In the genomic region with DNA sequence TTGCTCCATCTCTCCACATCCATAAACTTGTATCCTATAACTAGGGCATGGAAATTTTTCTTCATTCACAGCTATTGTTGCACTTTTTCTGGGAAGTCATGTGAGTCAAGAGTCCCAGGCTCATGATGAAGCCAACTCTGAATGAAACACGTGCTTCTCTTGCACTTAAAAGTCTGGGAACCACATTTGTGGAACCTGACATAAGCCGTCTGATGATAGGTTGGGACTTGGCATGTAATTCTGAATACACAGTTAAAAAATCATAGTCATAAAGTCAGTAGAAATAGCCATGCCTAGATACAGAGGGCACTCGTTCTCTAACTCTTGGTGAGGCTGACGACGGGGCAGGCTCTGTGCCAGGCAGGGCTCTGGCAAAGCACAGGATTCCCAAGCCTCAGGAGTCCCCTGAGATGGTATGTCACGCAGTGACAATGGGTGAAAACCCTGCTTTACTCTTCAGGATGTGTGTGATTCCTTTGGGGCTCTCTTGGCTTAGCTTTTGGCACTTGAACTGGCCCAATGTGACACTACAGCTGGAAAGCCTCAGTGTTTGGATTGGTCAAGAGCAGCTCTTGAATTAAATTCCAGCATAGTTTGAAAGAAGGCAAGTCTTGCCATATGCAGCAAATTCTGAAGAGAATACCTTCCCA, we compare ENCODE assay signal across 16 mouse cellular contexts. TPM values are rescaled to one million over a fixed set of nuclear protein-coding genes. Genes with fewer than 3 reads are reported as not detected.
DNase-seq lines count a peak whose midpoint lies in the region; ATAC-seq lines count a peak whose summit lies in the region.
"Had no signal": no experiment of that assay in that cellular context is flagged by ENCODE, and none has a peak within 500 bp of the region (broad histone marks: within the 10 kb centered on the region; RNA-seq: fewer than 3 reads in every experiment).

No protein-coding gene starts in this region.

- no peaks in the 10 kb centered on the region for H3K9me3 ChIP-seq in limb, embryonic 15.5 days
- H3K9me3 ChIP-seq in limb, embryonic 10.5 days (replicated peaks) = no peaks in the 10 kb centered on the region
- H3K9me3 ChIP-seq: G1E; liver, embryonic 15.5 days; midbrain, embryonic 15.5 days; neural tube, embryonic 15.5 days had no signal

- no peak for ATAC-seq in limb, embryonic 15.5 days (ENCODE audit: insufficient number of reproducible peaks, low FRiP score, low TSS enrichment, low read depth)
- ATAC-seq in CD4-positive, CD25-positive, alpha-beta regulatory T cell, adult 4 months = no peak
- ATAC-seq: midbrain, embryonic 15.5 days had no signal

- 60% methylated on average over 6 of the region's 6 CpGs for WGBS in limb, embryonic 15.5 days
- 91% methylated on average over 6 of the region's 6 CpGs for WGBS in limb, embryonic 10.5 days

- H3K4me3 ChIP-seq in limb, embryonic 15.5 days = no peak overlapping the region
- no peak overlapping the region for H3K4me3 ChIP-seq in limb, embryonic 10.5 days
- H3K4me3 ChIP-seq: liver, embryonic 15.5 days; midbrain, embryonic 15.5 days; neural tube, embryonic 15.5 days had no signal

- intact Hi-C loops in heart, postnatal 10 days (cut with DNase I) = loop anchor here (5.0 kb wide), 1 partner anchor 45 kb away; no protein-coding TSS in a partner anchor

- peak overlapping the region; percentile 27; the same call in 1 of the 2 replicates for H3K27ac ChIP-seq in limb, embryonic 15.5 days
- H3K27ac ChIP-seq in limb, embryonic 10.5 days = no peak overlapping the region
- H3K27ac ChIP-seq: liver, embryonic 15.5 days; midbrain, embryonic 15.5 days; neural tube, embryonic 15.5 days had no signal

- peak; percentile 13 for DNase-seq in adrenal gland, postnatal 14 days
- no peak for DNase-seq in adrenal gland, adult 2 months
- DNase-seq in limb, embryonic 10.5 days (ENCODE audit: low spot score) = no peak
- DNase-seq in heart, postnatal 10 days = peak; percentile 76 to 79
- peak; percentile 34 for DNase-seq in lung, postnatal 25 days (ENCODE audit: low spot score)
- DNase-seq in thymus, postnatal 36 days = no peak
- DNase-seq: kidney, adult 8-10 months; right cerebral cortex, postnatal 4 days had no signal

- no peak overlapping the region for H3K4me2 ChIP-seq in limb, embryonic 15.5 days
- H3K4me2 ChIP-seq: liver, embryonic 15.5 days; midbrain, embryonic 15.5 days; neural tube, embryonic 15.5 days had no signal

- no peaks in the 10 kb centered on the region for H3K27me3 ChIP-seq in limb, embryonic 15.5 days
- H3K27me3 ChIP-seq in limb, embryonic 10.5 days (ENCODE audit: low read depth, poor library complexity, severe bottlenecking) = no peaks in the 10 kb centered on the region
- H3K27me3 ChIP-seq: liver, embryonic 15.5 days; midbrain, embryonic 15.5 days; neural tube, embryonic 15.5 days had no signal

- peaks cover 4% of the 10 kb centered on the region for H3K4me1 ChIP-seq in limb, embryonic 15.5 days
- no peaks in the 10 kb centered on the region for H3K4me1 ChIP-seq in limb, embryonic 10.5 days
- H3K4me1 ChIP-seq: liver, embryonic 15.5 days; midbrain, embryonic 15.5 days; neural tube, embryonic 15.5 days had no signal

- no peak overlapping the region for H3K9ac ChIP-seq in limb, embryonic 15.5 days
- H3K9ac ChIP-seq: liver, embryonic 15.5 days; midbrain, embryonic 15.5 days; neural tube, embryonic 15.5 days had no signal

- H3K36me3 ChIP-seq in limb, embryonic 15.5 days = no peaks in the 10 kb centered on the region
- no peaks in the 10 kb centered on the region for H3K36me3 ChIP-seq in limb, embryonic 10.5 days
- H3K36me3 ChIP-seq: G1E; liver, embryonic 15.5 days; midbrain, embryonic 15.5 days; neural tube, embryonic 15.5 days had no signal

RNA-seq across cellular contexts. Expression of a gene that starts 50.8 kb away (rescaled TPM):
- not detected in 2 replicates for total RNA-seq in adrenal gland, postnatal 14 days (2021)
- total RNA-seq in adrenal gland, adult 2 months (2021) = not detected
- not detected in 2 replicates for polyA plus RNA-seq in adrenal gland, adult 2 months (2012; rRNA removed)
- polyA plus RNA-seq in limb, embryonic 15.5 days (2015; fragmentation: Nextera tagmentation; extraction: Ambion mirVana) = not detected in 2 replicates
- polyA plus RNA-seq in limb, embryonic 10.5 days (2016; fragmentation: Nextera tagmentation; extraction: Ambion mirVana) = not detected in 2 replicates
- total RNA-seq in heart, postnatal 10 days (2021) = not detected
- not detected for polyA plus RNA-seq in CD4-positive, CD25-positive, alpha-beta regulatory T cell, adult 4 months (2017; shearing (Covaris generic))
- total RNA-seq: G1E; gastrocnemius, postnatal 4 days; left cerebral cortex, adult 8-10 months had no signal
- polyA plus RNA-seq: G1E; liver, embryonic 15.5 days; midbrain, embryonic 15.5 days; neural tube, embryonic 15.5 days had no signal

Comparison
In these comparisons a context has a peak if more than half of its experiments do, and no peak if none do; other contexts are left out.
1. DNase-seq: peak in adrenal gland, postnatal 14 days (single experiment), heart, postnatal 10 days (2 of 2) and lung, postnatal 25 days (single experiment); none in adrenal gland, adult 2 months (single experiment), limb, embryonic 10.5 days (single experiment) and thymus, postnatal 36 days (0 of 2).